Mouse (Mus musculus): ENCODE measurements around the gene Sec14l1. TPM values are rescaled to one million over a fixed set of nuclear protein-coding genes. Genes with fewer than 3 reads are reported as not detected.

The Sec14l1 gene
- polyA plus RNA-seq, 1 experiment from 2014 or later = 67.0 TPM

DNA sequence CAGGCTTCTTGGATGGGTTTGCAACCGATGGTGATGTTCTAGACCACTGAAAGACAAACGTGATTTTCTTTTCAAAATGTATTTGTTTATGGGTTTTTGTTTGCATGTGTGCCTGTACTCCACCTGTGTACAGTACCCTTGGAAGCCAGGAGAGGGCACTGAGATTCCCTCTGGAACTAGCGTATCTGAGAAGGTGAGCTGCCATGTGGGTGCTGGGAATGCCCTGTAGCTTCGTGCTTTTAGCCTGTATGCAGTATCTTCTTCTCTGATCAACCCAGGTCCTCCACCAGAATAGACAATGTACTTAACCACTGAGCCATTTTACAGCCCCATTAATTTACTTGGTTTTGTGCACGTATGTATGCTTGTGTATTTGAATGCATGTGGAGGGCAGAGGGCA, 68.9 kb downstream of the Sec14l1 start:
- 83% methylated on average over 5 of the region's 5 CpGs for WGBS
- H3K27ac ChIP-seq = no peak overlapping the region
- no peak overlapping the region for H3K9ac ChIP-seq (replicated peaks)
- no peak overlapping the region for H3K4me3 ChIP-seq (replicated peaks)
- H3K9me3 ChIP-seq = peaks cover 18% of the 10 kb centered on the region
- H3K4me1 ChIP-seq (replicated peaks) = no peaks in the 10 kb centered on the region
- no peak overlapping the region for H3K4me2 ChIP-seq (replicated peaks)
- no peaks in the 10 kb centered on the region for H3K36me3 ChIP-seq
- no peak for ATAC-seq
- no peaks in the 10 kb centered on the region for H3K27me3 ChIP-seq

DNA sequence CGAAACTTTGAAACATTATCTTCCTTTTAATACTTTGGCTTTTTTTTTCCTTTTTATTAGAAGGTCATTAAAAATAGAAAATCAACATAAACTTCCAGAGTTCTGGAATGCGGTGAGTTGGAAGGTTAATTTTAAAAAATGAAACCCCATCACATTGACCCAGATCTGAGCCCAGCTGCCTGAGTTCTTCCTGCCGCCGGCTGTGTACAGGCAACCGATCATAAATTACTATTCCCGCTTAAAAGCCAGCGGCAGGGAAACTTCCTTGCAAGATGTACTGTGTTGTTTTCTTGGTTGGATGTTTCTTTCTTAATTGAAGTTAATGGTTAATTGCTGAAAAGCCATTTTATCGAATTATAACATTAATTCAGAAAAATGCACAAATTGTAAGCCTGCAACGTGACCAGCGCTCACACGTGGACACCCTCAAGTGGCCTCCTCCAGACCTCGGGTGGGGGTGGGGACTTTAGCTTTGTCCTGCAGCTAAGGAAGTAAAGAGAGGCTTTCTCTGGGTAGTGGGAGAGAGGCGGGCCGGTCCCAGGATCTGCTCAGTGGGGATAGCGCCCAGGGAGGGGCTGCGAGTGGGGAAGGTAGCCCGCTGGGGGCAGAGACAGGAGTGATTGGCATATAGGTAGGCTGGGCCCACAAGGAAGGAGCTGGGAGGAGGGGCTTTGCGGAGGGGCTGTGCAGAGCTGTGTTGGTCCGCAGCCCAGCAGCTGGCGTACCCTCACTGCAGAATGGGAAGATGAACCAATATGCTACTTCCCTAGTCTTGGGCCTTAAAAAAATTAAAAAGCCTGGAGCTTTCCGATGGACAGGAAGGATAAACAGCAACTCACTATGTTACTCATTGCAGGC, 70.3 kb downstream of the Sec14l1 start:
- Histone ChIP-seq H3K4me2 (replicated peaks) (no peak overlapping the region), H3K4me3 (replicated peaks) (no peak overlapping the region), H3K9me3 (peaks cover 14% of the 10 kb centered on the region; the same call in 1 of the 2 replicates), H3K4me1 (replicated peaks) (no peaks in the 10 kb centered on the region), H3K36me3 (no peaks in the 10 kb centered on the region), H3K27ac (no peak overlapping the region), H3K9ac (replicated peaks) (no peak overlapping the region), H3K27me3 (no peaks in the 10 kb centered on the region)
- ATAC-seq = no peak
- WGBS = 70% methylated on average over 21 of the region's 21 CpGs

GRCm38 (mm10) chr11:117191524-117191923, 76.6 kb downstream of the Sec14l1 start:
- H3K4me2 ChIP-seq (replicated peaks) = no peak overlapping the region
- no peaks in the 10 kb centered on the region for H3K4me1 ChIP-seq (replicated peaks)
- no peak overlapping the region for H3K27ac ChIP-seq
- H3K36me3 ChIP-seq = no peaks in the 10 kb centered on the region
- H3K9ac ChIP-seq (replicated peaks) = no peak overlapping the region
- H3K9me3 ChIP-seq = no peaks in the 10 kb centered on the region
- ATAC-seq = no peak
- H3K4me3 ChIP-seq (replicated peaks) = no peak overlapping the region
- peaks cover under 1% of the 10 kb centered on the region; the same call in 1 of the 2 replicates for H3K27me3 ChIP-seq
- 69% methylated on average over 5 of the region's 5 CpGs for WGBS

GRCm38 (mm10) chr11:117194475-117194937, 79.5 kb downstream of the Sec14l1 start:
- Histone ChIP-seq H3K9ac (replicated peaks) (no peak overlapping the region), H3K4me2 (replicated peaks) (no peak overlapping the region), H3K4me3 (replicated peaks) (no peak overlapping the region), H3K27me3 (peaks cover 27% of the 10 kb centered on the region), H3K9me3 (no peaks in the 10 kb centered on the region), H3K4me1 (replicated peaks) (peaks cover 5% of the 10 kb centered on the region), H3K27ac (no peak overlapping the region), H3K36me3 (no peaks in the 10 kb centered on the region)
- 78% methylated on average over 11 of the region's 11 CpGs for WGBS
- no peak for ATAC-seq

- Histone ChIP-seq H3K4me1 (replicated peaks) (peaks cover 10% of the 10 kb centered on the region), H3K9ac (replicated peaks) (no peak overlapping the region), H3K27ac (no peak overlapping the region), H3K27me3 (peaks cover 38% of the 10 kb centered on the region), H3K4me2 (replicated peaks) (no peak overlapping the region), H3K36me3 (no peaks in the 10 kb centered on the region), H3K4me3 (replicated peaks) (no peak overlapping the region), H3K9me3 (no peaks in the 10 kb centered on the region)
- WGBS = 93% methylated on average over 6 of the region's 6 CpGs
- no peak for ATAC-seq
These were observed 80.6 kb downstream of the Sec14l1 start for GRCm38 (mm10) chr11:117195616-117196015.

GRCm38 (mm10) chr11:117196681-117197080, 81.7 kb downstream of the Sec14l1 start:
- H3K4me1 ChIP-seq (replicated peaks) = peaks cover 10% of the 10 kb centered on the region
- WGBS = 88% methylated on average over 7 of the region's 7 CpGs
- H3K9me3 ChIP-seq = no peaks in the 10 kb centered on the region
- H3K9ac ChIP-seq (replicated peaks) = no peak overlapping the region
- no peaks in the 10 kb centered on the region for H3K36me3 ChIP-seq
- no peak overlapping the region for H3K4me3 ChIP-seq (replicated peaks)
- peaks cover 48% of the 10 kb centered on the region for H3K27me3 ChIP-seq
- ATAC-seq = no peak
- no peak overlapping the region for H3K4me2 ChIP-seq (replicated peaks)
- H3K27ac ChIP-seq = no peak overlapping the region

DNA sequence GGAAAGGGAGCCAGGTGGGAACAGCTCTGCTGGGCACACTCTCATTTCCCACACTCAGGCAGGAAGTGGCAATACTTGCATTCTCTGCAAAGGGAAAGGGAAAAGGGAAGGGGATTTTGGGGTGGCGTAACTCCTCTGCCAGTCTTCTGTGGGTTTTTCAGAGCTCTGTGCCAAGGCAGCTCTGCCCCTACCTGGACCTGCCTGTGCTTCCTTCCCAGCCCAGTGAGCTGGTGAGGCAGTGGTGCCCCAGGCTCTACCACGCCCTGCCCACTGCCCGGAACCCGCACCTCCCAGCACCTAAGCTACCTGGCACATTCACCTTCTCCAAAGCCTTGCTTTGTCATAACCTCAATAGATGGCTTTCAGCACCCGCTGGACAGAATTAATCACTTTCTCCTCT, 83.2 kb downstream of the Sec14l1 start:
- Histone ChIP-seq H3K4me2 (replicated peaks) (no peak overlapping the region), H3K27me3 (peaks cover 57% of the 10 kb centered on the region), H3K27ac (no peak overlapping the region), H3K4me3 (replicated peaks) (no peak overlapping the region), H3K36me3 (no peaks in the 10 kb centered on the region), H3K9ac (replicated peaks) (no peak overlapping the region), H3K9me3 (no peaks in the 10 kb centered on the region), H3K4me1 (replicated peaks) (peaks cover 10% of the 10 kb centered on the region)
- 86% methylated on average over 5 of the region's 5 CpGs for WGBS
- no peak for ATAC-seq

DNA sequence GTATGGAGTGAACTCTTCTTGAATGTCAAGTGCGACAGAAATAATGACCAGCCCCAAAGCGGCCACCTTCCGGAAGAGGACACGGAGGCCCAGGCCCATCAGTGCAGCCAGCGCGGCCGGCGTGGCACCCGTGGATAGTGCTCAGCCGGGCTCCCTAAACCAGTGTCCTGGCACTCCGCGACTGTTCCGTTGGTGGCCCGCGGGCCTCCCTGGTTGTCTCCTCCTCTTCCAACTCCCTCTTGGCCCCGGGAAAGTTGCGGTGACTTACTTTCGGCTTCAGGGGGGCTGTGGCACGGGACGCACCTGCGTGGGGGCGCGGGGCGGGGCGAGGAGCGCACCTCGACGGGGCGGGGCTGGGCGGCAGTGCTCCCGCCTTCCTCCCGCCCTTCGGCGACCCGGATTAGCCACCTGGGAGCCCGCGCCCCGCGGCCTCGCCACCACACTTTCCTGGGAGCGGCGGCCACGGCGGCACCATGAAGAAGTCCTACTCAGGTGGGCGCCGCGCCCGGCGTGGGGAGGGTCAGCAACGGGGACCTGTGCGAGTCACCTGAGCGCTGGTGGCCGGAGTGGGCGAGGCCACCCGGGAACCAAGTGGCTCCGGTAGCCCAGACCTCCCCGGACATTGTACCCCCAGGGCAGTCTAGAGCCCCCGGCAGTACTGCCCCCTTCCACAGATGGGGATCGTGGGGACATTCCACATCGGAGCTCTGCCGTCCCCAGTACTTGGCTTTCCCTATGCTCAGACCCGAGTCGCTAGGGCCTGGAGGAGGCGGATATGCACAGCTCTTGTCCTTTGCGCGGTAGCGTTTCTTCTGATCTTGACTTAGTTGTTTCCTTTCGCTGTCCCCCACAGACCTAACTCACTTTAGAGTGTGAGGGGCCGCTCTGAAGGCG, 84.6 kb downstream of the Sec14l1 start, which contains the start of gene Sept9:
TSS of gene Sept9 (plus strand) at position 380 of the 894 bp plus-strand sequence.
- ATAC-seq = no peak
- Histone ChIP-seq H3K4me3 (replicated peaks) (peak within 1 kb of the TSS; percentile 37), H3K9ac (replicated peaks) (peak within 1 kb of the TSS; percentile 44; the same call in 1 of the 2 replicates), H3K9me3 (no peaks in the 10 kb centered on the region), H3K27me3 (peaks cover 58% of the 10 kb centered on the region), H3K36me3 (no peaks in the 10 kb centered on the region), H3K4me2 (replicated peaks) (peak within 1 kb of the TSS; percentile 61), H3K27ac (no peak within 1 kb of the TSS), H3K4me1 (replicated peaks) (peaks cover 10% of the 10 kb centered on the region)
- under 1% methylated on average over 69 of the region's 70 CpGs for WGBS

GRCm38 (mm10) chr11:117201846-117202245, 86.9 kb downstream of the Sec14l1 start:
- Histone ChIP-seq H3K4me3 (replicated peaks) (no peak overlapping the region), H3K4me2 (replicated peaks) (no peak overlapping the region), H3K9me3 (no peaks in the 10 kb centered on the region), H3K4me1 (replicated peaks) (peaks cover 10% of the 10 kb centered on the region), H3K27ac (no peak overlapping the region), H3K27me3 (peaks cover 54% of the 10 kb centered on the region), H3K36me3 (no peaks in the 10 kb centered on the region), H3K9ac (replicated peaks) (no peak overlapping the region)
- WGBS = 88% methylated on average over 12 of the region's 12 CpGs
- ATAC-seq = no peak

DNA sequence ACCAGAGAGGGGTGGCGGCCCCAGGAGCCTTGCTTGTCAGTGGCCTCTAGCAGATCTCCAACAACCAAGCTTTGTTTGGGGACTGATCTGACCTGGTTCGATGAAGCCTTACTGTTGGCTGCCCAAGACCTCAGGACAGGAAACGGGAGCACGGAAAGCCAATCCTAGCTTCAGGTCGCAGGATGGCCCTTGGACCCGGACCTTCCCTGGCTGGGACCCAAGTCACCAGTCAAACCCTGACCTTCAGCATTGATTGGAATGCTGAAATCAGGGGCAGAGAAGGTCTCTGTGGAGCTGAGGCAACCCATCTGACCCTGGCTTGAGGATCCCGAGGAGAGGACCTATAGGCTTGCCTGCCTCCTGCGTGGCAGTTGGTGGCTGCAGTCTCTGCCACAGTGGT, 89.6 kb downstream of the Sec14l1 start:
- no peak for ATAC-seq
- no peak overlapping the region for H3K27ac ChIP-seq
- no peak overlapping the region for H3K4me2 ChIP-seq (replicated peaks)

GRCm38 (mm10) chr11:117205042-117205441, 90.1 kb downstream of the Sec14l1 start:
- H3K4me3 ChIP-seq (replicated peaks) = no peak overlapping the region
- no peak overlapping the region for H3K27ac ChIP-seq
- ATAC-seq = no peak
- peaks cover 26% of the 10 kb centered on the region for H3K27me3 ChIP-seq
- H3K4me2 ChIP-seq (replicated peaks) = no peak overlapping the region
- H3K9ac ChIP-seq (replicated peaks) = no peak overlapping the region
- no peaks in the 10 kb centered on the region for H3K9me3 ChIP-seq
- no peaks in the 10 kb centered on the region for H3K36me3 ChIP-seq
- no peaks in the 10 kb centered on the region for H3K4me1 ChIP-seq (replicated peaks)
- 83% methylated on average over 6 of the region's 6 CpGs for WGBS

More for the DNA sequence above, 89.6 kb downstream of the Sec14l1 start:
- WGBS = 96% methylated on average over 8 of the region's 8 CpGs
- Histone ChIP-seq H3K9ac (replicated peaks) (no peak overlapping the region), H3K27me3 (peaks cover 31% of the 10 kb centered on the region), H3K4me1 (replicated peaks) (peaks cover 4% of the 10 kb centered on the region), H3K36me3 (no peaks in the 10 kb centered on the region), H3K4me3 (replicated peaks) (no peak overlapping the region), H3K9me3 (no peaks in the 10 kb centered on the region)

GRCm38 (mm10) chr11:117205447-117205846, 90.5 kb downstream of the Sec14l1 start:
- H3K9ac ChIP-seq (replicated peaks) = no peak overlapping the region
- no peak overlapping the region for H3K4me2 ChIP-seq (replicated peaks)
- 84% methylated on average over 9 of the region's 9 CpGs for WGBS
- H3K27me3 ChIP-seq = peaks cover 22% of the 10 kb centered on the region
- no peak overlapping the region for H3K4me3 ChIP-seq (replicated peaks)
- H3K27ac ChIP-seq = no peak overlapping the region
- H3K4me1 ChIP-seq (replicated peaks) = no peaks in the 10 kb centered on the region
- no peaks in the 10 kb centered on the region for H3K36me3 ChIP-seq
- H3K9me3 ChIP-seq = no peaks in the 10 kb centered on the region
- no peak for ATAC-seq
